Mouse (Mus musculus) left cerebral cortex, postnatal 10 days (tissue): ENCODE measurements around the gene Gm15446. TPM values are rescaled to one million over a fixed set of nuclear protein-coding genes. Genes with fewer than 3 reads are reported as not detected.
"Not testable (repeated sequence)": the region's sequence is repeated elsewhere in the genome, so short reads cannot be mapped to it uniquely, and the experiment has no call there.

Experiments used
- DNase-seq, 2 experiments: peaks; one replicate each; pipeline ENCODE4 v3.0.0; 2021 to 2022; ENCODE audit warnings: low spot score in 2 of 2, mixed read lengths in 1 of 2; ENCODE audit errors: extremely low spot score in 1 of 2
- intact Hi-C: fragments of 180-260 bp; cut with DNase I; formaldehyde crosslinking; loops from one replicate; pipeline ENCODE4 v1.15.1; 2025
- total RNA-seq, 2 experiments: library from RNA; stranded (reverse); gene quantifications; 2 replicates each; pipeline ENCODE4 v1.2.3; 2021

The Gm15446 gene
- 10 to 100 TPM; 37.2 to 38.6 TPM for total RNA-seq

DNA sequence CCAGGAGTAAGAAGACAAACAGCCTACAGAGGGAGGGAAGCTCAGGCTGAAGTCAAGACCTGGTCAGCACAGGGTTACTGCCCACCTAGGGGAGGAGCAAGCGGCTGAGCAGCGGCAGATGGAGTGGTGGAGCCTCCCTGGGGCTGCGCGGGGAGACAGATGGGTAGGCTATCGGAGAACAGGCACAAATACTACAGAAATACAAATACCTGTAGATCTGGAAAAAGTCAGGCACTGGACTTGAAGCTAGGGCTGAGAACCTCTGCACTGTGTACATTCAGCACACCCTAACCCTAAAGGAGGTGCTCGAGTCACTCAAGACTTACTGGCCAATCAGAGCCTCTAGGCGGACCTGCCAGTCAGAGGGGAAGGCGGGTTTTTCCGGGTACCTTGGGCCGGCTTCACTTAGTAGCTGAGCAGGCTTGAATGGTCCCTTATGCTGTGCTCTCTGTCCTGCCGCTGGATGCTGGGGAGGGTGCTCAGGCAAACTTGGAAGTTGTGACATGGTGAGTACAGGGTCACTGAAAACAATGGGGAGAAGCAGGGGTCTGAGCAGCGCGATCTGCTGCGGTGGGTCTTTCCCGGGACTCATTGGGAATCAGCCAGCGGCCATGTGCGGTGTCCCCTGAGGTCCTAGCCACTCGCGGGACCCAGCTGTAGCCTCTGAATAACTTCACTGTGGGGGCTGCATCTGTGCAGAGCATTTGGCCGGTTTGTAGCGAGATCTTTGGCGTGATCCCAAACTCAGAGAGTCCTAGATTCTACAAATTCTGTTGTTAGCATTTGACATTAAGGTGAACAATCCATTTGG lies at the start of gene Gm15446:
Gene Gm15446 (plus strand): TSS at position 140 of the 811 bp plus-strand sequence.
- intact Hi-C loops: not testable (repeated sequence)
- peak; percentile 90 for DNase-seq

DNA sequence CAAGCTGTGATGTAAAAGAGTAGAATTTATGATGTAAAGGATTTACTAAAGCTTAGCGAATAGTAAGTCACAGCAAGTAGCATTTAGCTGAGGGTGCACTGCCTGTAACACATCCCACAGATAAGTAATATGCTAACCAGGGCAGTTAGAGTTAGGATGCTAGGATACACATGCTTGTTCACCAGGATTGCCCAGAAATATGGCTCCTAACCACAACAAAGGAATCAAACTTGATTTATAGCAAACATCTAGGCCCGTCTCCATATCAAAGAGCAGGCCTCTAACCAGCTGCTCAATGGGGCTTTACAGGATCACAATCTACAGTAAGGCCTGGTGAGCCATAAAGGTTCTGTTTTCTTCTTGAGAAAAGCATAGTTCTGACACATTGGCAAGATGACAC lies 929 bp downstream of the Gm15446 start:
- intact Hi-C loops, DNase-seq: not testable (repeated sequence)

DNA sequence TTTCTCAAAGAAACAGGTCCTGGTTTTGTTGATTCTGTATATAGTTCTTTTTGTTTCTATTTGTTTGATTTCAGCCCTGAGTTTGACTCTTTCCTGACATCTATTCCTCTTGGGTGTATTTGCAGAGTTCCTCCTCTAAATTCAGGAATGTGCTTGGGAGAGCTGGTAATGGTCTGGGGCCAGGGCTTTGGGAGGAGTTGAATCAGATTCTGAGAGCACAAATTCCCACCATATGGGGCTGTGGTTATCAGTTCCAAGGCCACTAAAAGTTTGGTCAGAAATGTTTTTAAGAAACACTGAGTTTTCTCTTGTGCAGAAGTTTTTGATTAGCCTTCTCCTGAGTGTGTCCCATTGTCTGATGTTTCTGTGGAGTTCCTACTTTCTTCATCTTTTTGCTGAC lies 1.7 kb downstream of the Gm15446 start:
- intact Hi-C loops: no loop called here

DNA sequence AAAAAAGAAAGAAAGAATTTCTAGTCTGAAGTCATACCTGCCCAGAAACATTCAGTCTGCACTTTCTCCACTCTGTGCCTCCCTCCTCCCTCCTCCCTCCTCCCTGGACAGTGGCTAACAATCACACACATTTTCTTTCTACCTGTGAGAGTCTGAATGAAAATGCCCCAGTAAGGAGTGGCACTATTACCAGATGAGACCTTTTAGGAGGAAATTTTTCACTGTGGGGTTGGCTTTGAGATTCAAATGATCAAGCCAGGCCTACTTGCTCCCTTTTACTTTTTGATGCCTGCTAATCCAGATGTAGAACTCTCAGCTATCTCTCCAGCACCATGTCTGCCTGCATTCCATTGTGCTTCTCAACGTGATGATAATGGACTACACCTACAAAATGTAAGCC lies 27.1 kb downstream of the Gm15446 start:
- intact Hi-C loops: no loop called here

More for the DNA sequence above, 1.7 kb downstream of the Gm15446 start:
- no peak for DNase-seq

DNA sequence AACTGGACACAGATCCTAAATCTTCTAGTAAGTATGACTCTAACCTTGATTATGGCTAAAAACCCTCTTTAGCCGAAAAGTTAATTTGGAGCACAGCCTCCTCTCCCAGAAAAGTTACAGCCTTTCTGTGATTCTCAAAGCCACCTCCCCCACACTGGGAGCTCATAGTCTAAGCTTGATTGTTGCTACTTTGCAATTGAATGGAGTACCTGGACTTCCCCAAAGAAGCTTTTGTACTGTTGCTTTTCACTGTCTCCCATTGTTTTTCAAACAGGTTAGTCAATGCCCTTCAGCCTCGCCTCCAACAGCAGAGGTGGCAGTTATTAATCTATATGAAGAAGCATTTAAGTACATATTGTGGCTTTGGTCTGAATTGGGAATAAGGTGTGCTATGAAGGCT lies 57.5 kb downstream of the Gm15446 start:
- DNase-seq, intact Hi-C loops: not testable (repeated sequence)

More for the DNA sequence above, 27.1 kb downstream of the Gm15446 start:
- no peak for DNase-seq

Other genes with a start within 250 kb of the Gm15446 start
- gene 5430403G16Rik, start 232.4 kb upstream of the Gm15446 start, total RNA-seq: 1 to 10 TPM; 1.4 to 1.9 TPM
- gene 4930522L14Rik, start 171.5 kb upstream of the Gm15446 start, total RNA-seq: 1 to 10 TPM; 2.7 to 4.7 TPM
- 10 to 100 TPM; 53.6 to 56.0 TPM for gene Zfp932, start 73.1 kb downstream of the Gm15446 start, total RNA-seq
- 10 to 100 TPM in 1 of 2 experiments, 1 to 10 TPM in 1; 9.6 to 12.0 TPM for gene Gm17655, start 149.1 kb downstream of the Gm15446 start, total RNA-seq
- gene Gm35315, start 171.0 kb downstream of the Gm15446 start, total RNA-seq: 1 to 10 TPM in 1 of 2 experiments, under 1 TPM in 1; 0.84 to 1.1 TPM
- 1 to 10 TPM; 5.4 to 7.3 TPM for gene Plcxd1, start 176.6 kb downstream of the Gm15446 start, total RNA-seq
- gene Gtpbp6, start 184.8 kb downstream of the Gm15446 start, total RNA-seq: 10 to 100 TPM; 95.4 to 100.0 TPM
- 10 to 100 TPM; 17.0 to 17.1 TPM for gene Zfp605, start 186.7 kb downstream of the Gm15446 start, total RNA-seq
- 10 to 100 TPM; 75.6 to 76.2 TPM for gene Chfr, start 212.4 kb downstream of the Gm15446 start, total RNA-seq